Mouse (Mus musculus): Measurements from ENCODE around the gene Mif4gd.

DNA sequence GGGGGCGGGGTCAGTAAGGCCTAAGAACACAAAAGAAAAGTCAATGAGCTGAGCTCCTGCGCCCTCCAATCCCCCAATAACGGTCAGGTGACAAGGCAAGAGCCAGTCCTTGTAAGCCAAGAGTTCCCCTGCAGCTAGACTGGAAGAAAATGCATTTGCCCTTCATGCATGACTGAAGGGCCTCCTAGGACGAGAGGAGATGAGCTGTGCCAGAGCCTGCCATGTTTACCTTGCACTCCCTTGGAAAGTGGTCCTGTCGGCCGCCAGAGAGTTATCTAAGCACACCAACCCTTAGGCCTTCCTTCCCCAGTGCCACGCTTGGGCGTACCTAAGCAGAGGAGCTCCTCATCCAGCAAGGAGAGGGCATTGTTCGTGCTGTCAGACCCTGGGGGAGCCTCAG, 24.8 kb downstream of the Mif4gd start:
- no peak for TF ChIP-seq POLR2A (IDR thresholded peaks at IDR 0.05; ENCODE audit: low read depth, low read length)
- no peak for TF ChIP-seq CTCF (conservative IDR thresholded peaks at IDR 0.05; ENCODE audit: insufficient read depth, insufficient read length, low read depth, low read length)
